Mouse (Mus musculus) spleen, embryonic (tissue): ENCODE measurements around the gene Tmem258.
"Not testable (repeated sequence)": the region's sequence is repeated elsewhere in the genome, so short reads cannot be mapped to it uniquely, and the experiment has no call there.

Experiments
- CTCF ChIA-PET: fragments of 350-600 bp; sonication (Branson Sonifier 250); formaldehyde crosslinking; loops from one replicate; lab custom pipeline; 2022; lab: Charles Lee

The Tmem258 gene

GRCm38 (mm10) chr19:10203848-10204615 lies at the start of gene Tmem258, which contains the start of gene Fen1:
Gene Tmem258 (plus strand): TSS chr19:10204014.
Gene Fen1 (minus strand): TSS chr19:10204169.
- CTCF ChIA-PET: no interaction called here

GRCm38 (mm10) chr19:10157725-10158124 lies 46.1 kb upstream of the Tmem258 start:
- CTCF ChIA-PET: interaction anchor here (0.6 kb wide), 1 partner anchor 75 kb away, joined by 3 read pairs; no protein-coding TSS in a partner anchor

- CTCF ChIA-PET: no interaction called here
Measured at GRCm38 (mm10) chr19:10163896-10164295, 39.9 kb upstream of the Tmem258 start.

GRCm38 (mm10) chr19:10165928-10166327 lies 37.9 kb upstream of the Tmem258 start:
- CTCF ChIA-PET: not testable (repeated sequence)

- CTCF ChIA-PET: no interaction called here
Measured at GRCm38 (mm10) chr19:10167112-10167511, 36.7 kb upstream of the Tmem258 start.

GRCm38 (mm10) chr19:10167951-10168350 lies 35.9 kb upstream of the Tmem258 start:
- CTCF ChIA-PET: no interaction called here

GRCm38 (mm10) chr19:10168441-10168840 lies 35.4 kb upstream of the Tmem258 start:
- CTCF ChIA-PET: no interaction called here

- CTCF ChIA-PET: no interaction called here
Measured at GRCm38 (mm10) chr19:10169179-10169578, 34.6 kb upstream of the Tmem258 start.

- CTCF ChIA-PET: not testable (repeated sequence)
Measured at GRCm38 (mm10) chr19:10169692-10170330, 34.0 kb upstream of the Tmem258 start.

- CTCF ChIA-PET: no interaction called here
Measured at GRCm38 (mm10) chr19:10170466-10170865, 33.3 kb upstream of the Tmem258 start.

- CTCF ChIA-PET: no interaction called here
Measured at GRCm38 (mm10) chr19:10171359-10171758, 32.5 kb upstream of the Tmem258 start.

GRCm38 (mm10) chr19:10171846-10172245 lies 32.0 kb upstream of the Tmem258 start:
- CTCF ChIA-PET: no interaction called here

GRCm38 (mm10) chr19:10173116-10173718 lies 30.6 kb upstream of the Tmem258 start:
- CTCF ChIA-PET: no interaction called here

GRCm38 (mm10) chr19:10173844-10174539 lies 29.8 kb upstream of the Tmem258 start:
- CTCF ChIA-PET: no interaction called here

- CTCF ChIA-PET: no interaction called here
Measured at GRCm38 (mm10) chr19:10174956-10175355, 28.9 kb upstream of the Tmem258 start.

- CTCF ChIA-PET: no interaction called here
Measured at GRCm38 (mm10) chr19:10176477-10176876, 27.3 kb upstream of the Tmem258 start.

GRCm38 (mm10) chr19:10176941-10177372 lies 26.9 kb upstream of the Tmem258 start:
- CTCF ChIA-PET: no interaction called here

GRCm38 (mm10) chr19:10181225-10181624 lies 22.6 kb upstream of the Tmem258 start:
- CTCF ChIA-PET: interaction anchor here (0.7 kb wide), 1 partner anchor 1210 kb away, joined by 3 read pairs; no protein-coding TSS in a partner anchor

GRCm38 (mm10) chr19:10182142-10182541 lies 21.7 kb upstream of the Tmem258 start:
- CTCF ChIA-PET: interaction anchor here (0.6 kb wide), 1 partner anchor 1583 kb away, joined by 6 read pairs; no protein-coding TSS in a partner anchor

GRCm38 (mm10) chr19:10182670-10183298 lies 21.0 kb upstream of the Tmem258 start, which contains the start of gene Fads1:
Gene Fads1 (plus strand): TSS chr19:10182888.
- CTCF ChIA-PET: no interaction called here
